Mouse (Mus musculus) T-helper 2 cell (primary cell): ENCODE measurements at regions not wholly inside any gene's neighbourhood (a gene's known extent, or its start where the extent isn't known, plus 50 kb on each side); places are given as distances from the start of the nearest gene placed in this dataset.

ENCODE experiments used
- in situ Hi-C: fragments of 300-600 bp; cut with MboI, MseI; formaldehyde crosslinking; loops from one replicate; pipeline ENCODE4 v1.15.1; 2025; ENCODE audit warnings: high pct_unique_total_duplicates

GRCm38 (mm10) chr14:58208401-58208800 is 138.1 kb downstream of the Fgf9 start:
- in situ Hi-C loops: no loop called here

GRCm38 (mm10) chr14:58202607-58203295 is 132.4 kb downstream of the Fgf9 start:
- in situ Hi-C loops: no loop called here

DNA sequence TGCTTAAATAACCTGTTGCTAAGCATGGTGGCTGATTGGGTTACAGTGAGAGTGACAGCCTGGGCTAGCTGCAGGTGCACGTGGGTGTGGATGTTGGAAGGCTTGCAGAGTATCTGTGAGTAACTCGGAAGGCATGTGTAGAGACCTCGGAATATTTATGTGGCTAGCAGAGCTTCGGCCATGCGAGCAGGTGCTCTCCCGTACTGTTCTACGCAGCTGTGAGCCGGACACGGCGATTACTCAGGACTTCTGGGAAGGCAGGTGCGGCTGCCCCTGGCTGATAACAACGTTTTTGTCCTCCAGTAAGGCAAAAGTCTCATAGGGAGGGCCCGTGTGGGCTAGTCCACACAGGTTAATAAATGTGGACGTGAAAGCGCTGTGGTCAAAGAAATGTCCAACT is 119.6 kb downstream of the Fgf9 start:
- in situ Hi-C loops: no loop called here

GRCm38 (mm10) chr14:58182869-58183268 is 112.5 kb downstream of the Fgf9 start:
- in situ Hi-C loops: no loop called here

- in situ Hi-C loops: no loop called here
These were observed 110.4 kb downstream of the Fgf9 start for GRCm38 (mm10) chr14:58180724-58181123.

DNA sequence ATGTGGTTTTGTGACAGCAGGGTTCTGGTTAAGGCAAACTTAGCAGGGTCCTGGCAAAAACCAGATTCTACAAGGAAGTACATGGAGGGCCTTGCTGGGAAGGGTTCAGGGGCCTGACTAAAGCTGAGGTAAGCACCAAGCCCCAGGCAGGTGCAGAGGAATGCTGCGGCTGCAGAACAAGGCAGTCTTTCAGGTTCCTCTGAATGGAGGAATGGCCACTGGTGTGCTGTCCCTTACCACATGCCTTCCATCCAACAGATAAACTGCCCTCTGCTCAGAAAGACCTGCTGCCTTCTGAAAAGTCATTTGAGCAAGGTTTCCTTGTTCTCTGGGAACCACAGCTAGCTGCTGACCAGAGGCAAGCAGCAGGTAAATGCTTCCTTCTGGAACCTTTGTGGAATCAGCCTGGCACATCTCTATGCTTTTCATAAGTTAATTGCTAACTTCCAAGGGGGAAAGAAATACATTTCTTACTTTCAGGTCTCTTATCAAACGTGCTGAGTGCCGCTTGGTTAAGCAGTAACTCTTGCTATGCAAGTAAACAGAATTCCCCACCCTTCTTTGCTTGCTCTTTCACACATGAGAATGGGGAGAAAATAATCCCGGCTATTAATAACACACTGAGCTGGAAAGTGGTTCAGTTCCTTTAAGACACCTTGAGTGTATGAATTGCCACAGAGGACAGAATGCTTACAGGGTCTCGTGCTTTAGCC is 105.5 kb downstream of the Fgf9 start:
- in situ Hi-C loops: no loop called here

DNA sequence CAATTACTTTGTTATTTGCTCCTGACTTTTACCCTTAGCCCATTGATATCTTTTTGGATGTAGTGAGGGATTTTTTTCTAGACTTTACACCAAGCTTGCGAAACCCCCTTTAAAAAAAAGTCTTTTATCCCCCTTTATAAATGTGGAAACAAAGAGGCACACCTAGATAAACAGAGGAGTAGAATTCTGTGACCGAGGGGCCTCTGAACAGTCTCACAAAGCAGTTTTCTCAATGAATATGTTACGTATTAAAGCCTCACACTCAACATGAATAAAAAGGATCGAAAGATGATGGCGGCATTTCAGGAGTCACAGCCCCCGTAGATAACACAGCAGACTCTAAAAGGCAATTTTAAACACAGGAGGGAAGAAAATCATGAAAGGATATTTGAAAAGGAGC is 104.2 kb downstream of the Fgf9 start:
- in situ Hi-C loops: no loop called here

DNA sequence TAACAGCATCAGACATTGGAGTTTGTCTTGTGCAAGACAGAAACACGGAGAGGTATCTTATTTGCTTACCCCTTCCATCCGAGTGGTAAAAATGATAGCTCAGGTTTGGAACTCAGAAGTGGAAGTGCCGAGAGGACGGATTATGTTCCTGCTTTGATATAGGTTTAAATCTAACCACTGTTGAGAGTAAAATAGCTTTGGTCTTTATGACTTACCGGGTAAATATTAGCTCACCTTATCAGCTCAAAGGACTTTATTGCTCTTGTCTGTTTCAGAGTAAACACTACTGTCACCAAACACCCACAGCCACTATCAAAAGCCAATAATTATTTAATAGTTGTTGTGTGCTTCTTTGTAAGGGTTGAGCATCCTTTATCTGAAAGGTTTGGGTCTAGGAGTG is 98.6 kb downstream of the Fgf9 start:
- in situ Hi-C loops: no loop called here
